Mouse (Mus musculus): Measurements from ENCODE around the gene Armc9. TPM values are rescaled to one million over a fixed set of nuclear protein-coding genes. Genes with fewer than 3 reads are reported as not detected.

Gene Armc9
- polyA plus RNA-seq, 1 experiment = 0.81 TPM

DNA sequence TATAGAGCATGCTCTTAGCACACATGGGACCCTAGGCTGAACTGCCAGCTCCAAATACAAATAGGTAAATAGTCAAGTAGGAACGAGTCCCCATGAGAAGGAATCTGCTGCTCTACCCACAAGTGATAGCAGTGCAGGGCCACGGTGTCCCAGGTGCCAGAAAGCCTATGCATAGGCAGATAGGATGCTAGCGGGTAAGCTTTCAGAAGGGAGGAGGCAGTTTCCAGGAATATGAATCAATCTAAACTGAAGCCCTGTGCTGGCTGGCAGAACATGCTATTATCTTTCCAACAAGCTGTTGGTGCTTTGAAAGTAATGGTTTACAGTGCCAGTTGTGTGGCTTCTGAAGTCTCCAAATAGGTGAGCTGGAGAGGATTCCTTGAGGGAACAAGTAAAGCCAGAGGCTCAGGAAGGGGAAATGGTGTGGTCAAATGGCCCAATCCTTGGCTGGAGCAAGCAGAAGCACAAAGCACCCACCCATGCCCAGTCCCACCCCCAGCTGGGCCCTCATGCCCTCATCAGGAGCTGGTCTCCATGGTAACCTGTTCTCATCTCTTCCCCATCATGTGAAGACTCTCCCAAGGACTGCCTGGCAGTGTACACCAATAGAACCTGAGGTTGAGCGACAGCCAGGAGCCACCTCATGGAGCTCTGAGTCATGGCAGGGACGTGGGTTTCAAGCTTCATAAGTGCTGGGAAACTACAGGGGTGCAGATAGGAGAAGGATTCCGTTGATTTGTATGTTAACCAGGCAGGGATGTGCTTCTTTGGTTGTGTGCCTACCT is 90.9 kb downstream of the Armc9 start:
- TF ChIP-seq GATA1 (IDR thresholded peaks at IDR 0.05; ENCODE audit: low read length) (no peak), TAL1 (IDR thresholded peaks at IDR 0.05; ENCODE audit: low read length) (no peak)
- Histone ChIP-seq H3K27me3 (ENCODE audit: control insufficient read depth) (no peaks in the 10 kb centered on the region), H3K4me3 (replicated peaks) (no peak overlapping the region), H3K36me3 (ENCODE audit: control insufficient read depth) (peaks cover 42% of the 10 kb centered on the region), H3K9me3 (ENCODE audit: control insufficient read depth, low read length) (no peaks in the 10 kb centered on the region), H3K4me1 (ENCODE audit: control insufficient read depth) (peaks cover 75% of the 10 kb centered on the region)

DNA sequence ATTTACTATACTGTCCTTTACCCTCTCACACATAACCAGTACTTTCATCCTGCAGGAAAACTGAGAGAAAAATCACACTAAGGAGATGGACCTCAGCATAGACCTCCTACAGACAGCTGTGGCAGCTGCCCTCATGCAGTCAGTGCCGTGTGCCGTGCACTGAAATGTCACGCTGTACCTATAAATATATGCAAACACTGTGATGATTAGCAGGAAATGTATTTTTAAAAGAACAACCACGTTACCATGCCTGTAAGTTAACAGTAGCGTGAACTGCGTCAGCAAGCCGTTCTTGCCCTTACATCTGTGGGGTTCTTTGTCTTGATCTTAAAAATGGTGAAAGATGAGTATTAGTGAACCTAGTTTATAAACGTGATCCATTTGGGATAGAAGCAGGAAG is 98.8 kb downstream of the Armc9 start:
- H3K27me3 ChIP-seq (ENCODE audit: control insufficient read depth) = no peaks in the 10 kb centered on the region
- H3K4me1 ChIP-seq (ENCODE audit: control insufficient read depth) = peaks cover 14% of the 10 kb centered on the region
- no peaks in the 10 kb centered on the region for H3K9me3 ChIP-seq (ENCODE audit: control insufficient read depth, low read length)
- H3K4me3 ChIP-seq (replicated peaks) = no peak overlapping the region
- TF ChIP-seq GATA1 (IDR thresholded peaks at IDR 0.05; ENCODE audit: low read length) (no peak), TAL1 (IDR thresholded peaks at IDR 0.05; ENCODE audit: low read length) (no peak)
- H3K36me3 ChIP-seq (ENCODE audit: control insufficient read depth) = peaks cover 28% of the 10 kb centered on the region

DNA sequence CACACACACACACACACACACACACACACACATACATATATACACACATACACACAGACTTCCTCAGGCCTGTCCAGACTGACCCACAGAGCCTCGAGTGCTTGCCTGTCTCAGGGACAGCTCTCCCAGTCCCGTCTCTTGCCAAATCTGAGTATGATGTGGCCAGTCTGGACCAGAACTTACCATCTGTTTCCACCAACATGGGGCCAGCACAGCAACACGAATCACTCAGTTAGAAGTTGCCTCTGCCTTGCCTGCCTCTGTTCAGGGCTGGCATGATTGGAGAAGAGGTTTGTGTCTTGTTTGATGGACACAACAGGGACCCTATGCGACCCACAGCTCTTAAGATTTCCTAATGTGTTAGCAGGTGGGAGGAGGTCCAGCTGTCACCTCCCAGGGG is 101.7 kb downstream of the Armc9 start:
- no peaks in the 10 kb centered on the region for H3K27me3 ChIP-seq (ENCODE audit: control insufficient read depth)
- TF ChIP-seq GATA1 (IDR thresholded peaks at IDR 0.05; ENCODE audit: low read length) = no peak
- TF ChIP-seq TAL1 (IDR thresholded peaks at IDR 0.05; ENCODE audit: low read length) = no peak
- peaks cover 19% of the 10 kb centered on the region for H3K4me1 ChIP-seq (ENCODE audit: control insufficient read depth)
- no peak overlapping the region for H3K4me3 ChIP-seq (replicated peaks)
- H3K36me3 ChIP-seq (ENCODE audit: control insufficient read depth) = peaks cover 15% of the 10 kb centered on the region
- H3K9me3 ChIP-seq (ENCODE audit: control insufficient read depth, low read length) = no peaks in the 10 kb centered on the region

DNA sequence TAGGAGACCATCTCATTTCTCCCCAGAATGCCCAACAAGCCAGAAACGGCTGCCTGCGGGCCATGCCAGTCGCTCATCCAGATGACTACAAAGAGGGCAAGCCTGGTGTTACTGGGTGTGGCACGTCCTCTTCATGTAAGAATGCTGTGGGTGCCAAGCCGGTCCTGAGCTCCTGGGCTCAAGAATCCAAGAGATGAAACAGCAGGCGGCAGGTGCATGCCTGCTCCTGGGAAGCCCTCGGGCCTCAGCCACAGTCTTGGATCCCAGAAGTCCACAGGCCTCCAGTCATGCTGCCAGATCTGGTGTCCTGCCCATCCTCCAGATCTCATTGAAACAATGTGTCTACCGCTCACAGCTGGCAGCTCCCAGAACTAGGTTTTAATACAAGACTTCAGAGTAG is 102.6 kb downstream of the Armc9 start:
- H3K27me3 ChIP-seq (ENCODE audit: control insufficient read depth) = no peaks in the 10 kb centered on the region
- TF ChIP-seq TAL1 (IDR thresholded peaks at IDR 0.05; ENCODE audit: low read length) (no peak), GATA1 (IDR thresholded peaks at IDR 0.05; ENCODE audit: low read length) (no peak)
- H3K36me3 ChIP-seq (ENCODE audit: control insufficient read depth) = peaks cover 15% of the 10 kb centered on the region
- peaks cover 19% of the 10 kb centered on the region for H3K4me1 ChIP-seq (ENCODE audit: control insufficient read depth)
- H3K9me3 ChIP-seq (ENCODE audit: control insufficient read depth, low read length) = no peaks in the 10 kb centered on the region
- no peak overlapping the region for H3K4me3 ChIP-seq (replicated peaks)

DNA sequence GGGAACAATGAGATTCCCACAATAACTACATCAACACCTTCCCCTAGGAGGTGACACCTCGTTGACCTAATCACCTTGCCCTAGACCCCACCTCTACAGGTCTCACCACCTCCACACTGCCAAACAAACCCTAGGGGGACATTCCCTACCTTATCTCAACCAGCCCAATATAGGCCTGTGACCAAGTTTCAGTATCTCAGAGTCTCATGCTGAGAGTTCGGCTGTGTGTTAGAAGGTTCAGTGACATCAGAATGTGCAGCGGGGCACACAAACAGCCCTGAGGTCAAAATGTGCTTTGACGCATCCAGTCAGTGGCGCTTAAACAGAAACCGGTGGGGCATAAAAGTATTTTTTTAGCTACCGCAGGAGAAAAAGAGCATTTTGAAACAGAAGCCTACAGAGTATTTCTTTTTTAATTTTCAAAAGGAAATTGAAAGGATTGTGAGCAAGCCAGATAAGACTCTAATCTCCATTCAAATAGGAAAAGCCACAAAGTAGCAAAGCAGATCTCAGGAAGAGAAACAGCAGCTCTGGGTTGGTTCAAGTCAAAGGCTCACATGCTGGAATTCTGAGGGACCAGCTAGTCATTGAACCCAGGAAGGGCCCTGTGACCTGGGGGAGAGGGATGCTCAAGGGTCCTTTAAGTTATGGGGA is 103.7 kb downstream of the Armc9 start:
- H3K4me1 ChIP-seq (ENCODE audit: control insufficient read depth) = peaks cover 24% of the 10 kb centered on the region
- TF ChIP-seq TAL1 (IDR thresholded peaks at IDR 0.05; ENCODE audit: low read length) (no peak), GATA1 (IDR thresholded peaks at IDR 0.05; ENCODE audit: low read length) (no peak)
- H3K9me3 ChIP-seq (ENCODE audit: control insufficient read depth, low read length) = no peaks in the 10 kb centered on the region
- H3K36me3 ChIP-seq (ENCODE audit: control insufficient read depth) = peaks cover 14% of the 10 kb centered on the region
- H3K27me3 ChIP-seq (ENCODE audit: control insufficient read depth) = no peaks in the 10 kb centered on the region
- H3K4me3 ChIP-seq (replicated peaks) = no peak overlapping the region

DNA sequence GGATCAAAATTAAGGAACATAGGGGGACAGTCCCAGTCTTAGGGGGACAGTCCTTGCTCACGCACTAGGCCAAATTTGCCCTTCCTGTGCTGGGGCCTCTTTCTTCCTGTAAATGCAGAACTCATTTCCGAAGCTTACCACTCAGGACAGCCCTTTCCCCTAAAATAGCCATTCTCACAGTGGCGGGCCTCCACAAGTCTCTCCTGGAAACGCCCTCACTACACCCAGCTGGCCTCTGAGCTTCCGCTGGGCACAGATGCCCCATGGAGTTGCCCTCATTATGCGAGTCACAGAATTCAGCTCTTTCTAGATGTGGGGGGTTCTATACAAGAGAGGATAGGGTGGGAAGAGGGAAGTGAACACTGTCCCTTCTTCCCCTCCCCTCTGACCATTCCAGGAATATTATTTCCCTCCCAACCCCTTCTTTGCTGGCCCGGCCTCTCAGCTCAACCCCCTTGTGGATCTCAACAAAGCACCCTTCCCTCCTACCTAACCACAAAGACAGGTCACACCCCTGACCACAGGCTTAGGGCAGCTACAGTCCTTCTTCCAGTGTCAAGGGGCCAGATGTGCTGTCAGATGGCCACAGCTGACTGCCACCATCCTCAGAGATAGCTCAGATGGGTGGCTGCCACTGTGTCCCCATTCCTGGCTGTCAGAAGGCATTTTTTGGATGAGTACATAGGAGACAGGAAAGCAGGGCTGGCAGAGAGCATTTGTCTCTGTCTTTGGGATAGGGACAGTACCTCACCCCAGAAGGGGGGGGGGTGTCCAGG is 109.2 kb downstream of the Armc9 start:
- no peaks in the 10 kb centered on the region for H3K9me3 ChIP-seq (ENCODE audit: control insufficient read depth, low read length)
- no peak overlapping the region for H3K4me3 ChIP-seq (replicated peaks)
- H3K27me3 ChIP-seq (ENCODE audit: control insufficient read depth) = no peaks in the 10 kb centered on the region
- peaks cover 5% of the 10 kb centered on the region; the same call in 1 of the 2 replicates for H3K36me3 ChIP-seq (ENCODE audit: control insufficient read depth)
- no peak for TF ChIP-seq GATA1 (IDR thresholded peaks at IDR 0.05; ENCODE audit: low read length)
- TF ChIP-seq TAL1 (IDR thresholded peaks at IDR 0.05; ENCODE audit: low read length) = no peak
- peaks cover 38% of the 10 kb centered on the region for H3K4me1 ChIP-seq (ENCODE audit: control insufficient read depth)

DNA sequence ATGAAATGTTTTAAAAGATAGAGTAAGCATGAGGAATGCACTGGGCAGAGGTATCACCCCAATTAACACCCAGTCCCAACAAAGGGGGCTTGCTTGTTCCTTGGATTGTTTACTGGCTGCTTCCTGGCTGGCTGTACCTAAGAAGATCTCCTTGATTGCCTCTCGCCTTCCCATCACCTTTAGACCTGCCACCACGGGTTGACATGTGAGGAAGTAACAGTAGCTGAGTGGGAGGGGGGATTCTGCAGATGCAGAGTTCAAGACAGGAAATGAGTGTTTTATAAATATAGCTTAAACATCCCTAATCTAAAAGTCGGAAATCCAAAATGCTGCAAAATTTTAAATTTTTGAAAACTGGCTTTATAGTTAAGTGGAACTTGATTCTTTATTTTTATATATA is 110.5 kb downstream of the Armc9 start:
- peaks cover 42% of the 10 kb centered on the region for H3K4me1 ChIP-seq (ENCODE audit: control insufficient read depth)
- no peak overlapping the region for H3K4me3 ChIP-seq (replicated peaks)
- TF ChIP-seq GATA1 (IDR thresholded peaks at IDR 0.05; ENCODE audit: low read length) (no peak), TAL1 (IDR thresholded peaks at IDR 0.05; ENCODE audit: low read length) (no peak)
- no peaks in the 10 kb centered on the region for H3K27me3 ChIP-seq (ENCODE audit: control insufficient read depth)
- H3K9me3 ChIP-seq (ENCODE audit: control insufficient read depth, low read length) = no peaks in the 10 kb centered on the region
- H3K36me3 ChIP-seq (ENCODE audit: control insufficient read depth) = no peaks in the 10 kb centered on the region

DNA sequence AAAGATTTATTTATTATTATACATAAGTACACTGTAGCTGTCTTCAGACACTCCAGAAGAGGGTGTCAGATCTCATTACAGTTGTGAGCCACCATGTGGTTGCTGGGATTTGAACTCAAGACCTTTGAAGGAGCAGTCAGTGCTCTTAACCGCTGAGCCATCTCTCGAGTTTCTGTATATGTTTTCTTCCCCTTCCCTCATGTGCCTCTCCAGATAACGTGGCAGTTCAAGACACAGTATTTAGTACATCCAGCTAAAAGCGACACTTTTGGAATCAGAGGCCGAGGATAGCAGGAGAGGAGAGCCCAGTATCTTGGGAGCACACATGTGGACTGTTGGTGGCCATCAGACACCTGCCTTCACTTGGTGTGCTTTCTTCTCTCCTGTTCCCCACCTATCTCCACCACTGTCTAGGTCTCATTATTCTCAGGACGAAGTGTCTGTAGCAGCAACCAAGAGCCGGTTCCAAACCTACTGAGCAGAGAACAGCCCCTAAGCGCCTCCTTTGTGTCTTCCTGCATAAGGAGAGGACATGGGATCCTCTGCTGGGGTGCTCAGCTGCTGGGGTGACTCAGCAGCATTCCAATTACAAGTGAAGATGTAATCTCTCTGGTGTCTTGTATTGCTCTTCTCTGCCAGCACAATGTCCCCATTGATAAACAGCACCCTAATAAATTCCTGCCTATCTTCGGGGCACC is 114.1 kb downstream of the Armc9 start:
- TF ChIP-seq GATA1 (IDR thresholded peaks at IDR 0.05; ENCODE audit: low read length) = no peak
- TF ChIP-seq TAL1 (IDR thresholded peaks at IDR 0.05; ENCODE audit: low read length) = no peak
- H3K4me3 ChIP-seq (replicated peaks) = no peak overlapping the region
- no peaks in the 10 kb centered on the region for H3K9me3 ChIP-seq (ENCODE audit: control insufficient read depth, low read length)
- no peaks in the 10 kb centered on the region for H3K27me3 ChIP-seq (ENCODE audit: control insufficient read depth)
- no peaks in the 10 kb centered on the region for H3K36me3 ChIP-seq (ENCODE audit: control insufficient read depth)
- H3K4me1 ChIP-seq (ENCODE audit: control insufficient read depth) = peaks cover 34% of the 10 kb centered on the region
